Comparison of ENCODE assay signal across 10 mouse cellular contexts in genomic region chr8:71383860-71384259, GRCm38 (mm10). TPM values are rescaled to one million over a fixed set of nuclear protein-coding genes. Genes with fewer than 3 reads are reported as not detected.
A peak's percentile ranks its signal among the peaks of the same experiment; 100 is the strongest.
DNase-seq lines count a peak whose midpoint lies in the region; ATAC-seq and TF ChIP-seq lines count a peak whose summit lies in the region.
"Had no signal": no experiment of that assay in that cellular context is flagged by ENCODE, and none has a peak within 500 bp of the region (broad histone marks: within the 10 kb centered on the region; RNA-seq: fewer than 3 reads in every experiment).

No protein-coding gene starts in this region.

- TF ChIP-seq POLR2A in liver, adult 2 months (IDR thresholded peaks at IDR 0.05; ENCODE audit: extremely low read depth, insufficient read depth, low read length) = no peak
- TF ChIP-seq POLR2A in small intestine, adult 2 months (IDR thresholded peaks at IDR 0.05; ENCODE audit: low read depth, low read length) = no peak; the same call in 1 of the 2 replicates

- H3K4me3 ChIP-seq in forebrain, embryonic 10.5 days = peak overlapping the region; percentile 71; the same call in 1 of the 2 replicates
- no peak overlapping the region for H3K4me3 ChIP-seq in forebrain, embryonic 11.5 days (ENCODE audit: low read depth, low read length)
- peak overlapping the region; percentile 1; the same call in 1 of the 2 replicates for H3K4me3 ChIP-seq in liver, adult 2 months (ENCODE audit: insufficient read depth, low read depth, low read length)
- H3K4me3 ChIP-seq in limb, embryonic 10.5 days = no peak overlapping the region
- H3K4me3 ChIP-seq in small intestine, adult 2 months (ENCODE audit: low read depth, low read length) = no peak overlapping the region

- no peak for DNase-seq in forebrain, embryonic 10.5 days (ENCODE audit: extremely low spot score, low spot score)
- no peak for DNase-seq in forebrain, embryonic 11.5 days (ENCODE audit: low spot score)
- DNase-seq in liver, adult 2 months (ENCODE audit: extremely low read depth, low read depth, low spot score) = peak; percentile 57
- no peak for DNase-seq in liver
- DNase-seq in limb, embryonic 10.5 days (ENCODE audit: low spot score) = no peak
- DNase-seq in urinary bladder, postnatal 4 days (ENCODE audit: low spot score in 2 of 2) = no peak
- no peak for DNase-seq in layer of hippocampus, adult 18-20 months (ENCODE audit: low spot score in 2 of 2)
- DNase-seq: gastrocnemius, postnatal 10 days had no signal

- H3K4me2 ChIP-seq in forebrain, embryonic 11.5 days (ENCODE audit: low read depth, low read length, severe bottlenecking) = no peak overlapping the region

- WGBS in forebrain, embryonic 10.5 days = 52% methylated on average over 3 of the region's 3 CpGs
- 64% methylated on average over 3 of the region's 3 CpGs for WGBS in forebrain, embryonic 11.5 days
- 16% methylated on average over 3 of the region's 3 CpGs for WGBS in liver, adult 2 months
- WGBS in limb, embryonic 10.5 days = 62% methylated on average over 3 of the region's 3 CpGs
- WGBS in small intestine, adult 2 months = 21% methylated on average over 3 of the region's 3 CpGs

- no peaks in the 10 kb centered on the region for H3K9me3 ChIP-seq in forebrain, embryonic 10.5 days
- no peaks in the 10 kb centered on the region for H3K9me3 ChIP-seq in forebrain, embryonic 11.5 days (ENCODE audit: control insufficient read depth, low read length)
- H3K9me3 ChIP-seq in limb, embryonic 10.5 days (replicated peaks) = no peaks in the 10 kb centered on the region

- no peak for ATAC-seq in forebrain, embryonic 11.5 days (replicated peaks; ENCODE audit: low FRiP score)

- peaks cover 28% of the 10 kb centered on the region for H3K79me2 ChIP-seq in liver, adult 2 months (ENCODE audit: control insufficient read depth, insufficient read depth, low read length)

- no peak for TF ChIP-seq CTCF in liver, adult 2 months (IDR thresholded peaks at IDR 0.05; ENCODE audit: low read depth, low read length)
- TF ChIP-seq CTCF in small intestine, adult 2 months (IDR thresholded peaks at IDR 0.05; ENCODE audit: extremely low read depth, insufficient read length, insufficient replicate concordance, low read depth, low read length) = no peak

- H3K36me3 ChIP-seq in forebrain, embryonic 10.5 days (replicated peaks) = peaks cover 4% of the 10 kb centered on the region
- H3K36me3 ChIP-seq in forebrain, embryonic 11.5 days (ENCODE audit: control insufficient read depth, insufficient read depth, low read length) = no peaks in the 10 kb centered on the region
- no peaks in the 10 kb centered on the region for H3K36me3 ChIP-seq in liver, adult 2 months (ENCODE audit: control insufficient read depth, insufficient read depth, low read length)
- H3K36me3 ChIP-seq in limb, embryonic 10.5 days = peaks cover 2% of the 10 kb centered on the region
- no peaks in the 10 kb centered on the region for H3K36me3 ChIP-seq in small intestine, adult 2 months (ENCODE audit: control insufficient read depth, insufficient read depth, low read length)

- peak overlapping the region; percentile 98 for H3K27ac ChIP-seq in forebrain, embryonic 10.5 days
- no peak overlapping the region for H3K27ac ChIP-seq in forebrain, embryonic 11.5 days (ENCODE audit: low read depth, low read length)
- H3K27ac ChIP-seq in liver, adult 2 months (replicated peaks; ENCODE audit: insufficient read depth, low read depth, low read length) = peak overlapping the region; percentile 95
- peak overlapping the region; percentile 98 for H3K27ac ChIP-seq in limb, embryonic 10.5 days
- H3K27ac ChIP-seq in small intestine, adult 2 months (ENCODE audit: insufficient read depth, low read depth, low read length) = peak overlapping the region; percentile 95

- H3K9ac ChIP-seq in forebrain, embryonic 11.5 days (ENCODE audit: low read length) = no peak overlapping the region
- peak overlapping the region; percentile 54 for H3K9ac ChIP-seq in liver, adult 2 months (ENCODE audit: low read depth, low read length)

- H3K4me1 ChIP-seq in forebrain, embryonic 10.5 days = peaks cover 52% of the 10 kb centered on the region
- H3K4me1 ChIP-seq in forebrain, embryonic 11.5 days (replicated peaks; ENCODE audit: control insufficient read depth, insufficient read depth, low read length) = peaks cover 30% of the 10 kb centered on the region
- H3K4me1 ChIP-seq in liver, adult 2 months (ENCODE audit: control insufficient read depth, insufficient read depth, low read length) = peaks cover 12% of the 10 kb centered on the region
- peaks cover 41% of the 10 kb centered on the region for H3K4me1 ChIP-seq in limb, embryonic 10.5 days
- peaks cover 27% of the 10 kb centered on the region for H3K4me1 ChIP-seq in small intestine, adult 2 months (ENCODE audit: control insufficient read depth, insufficient read depth, insufficient read length, low read length)

- H3K27me3 ChIP-seq in forebrain, embryonic 10.5 days (ENCODE audit: poor library complexity, severe bottlenecking) = no peaks in the 10 kb centered on the region
- H3K27me3 ChIP-seq in forebrain, embryonic 11.5 days (ENCODE audit: control insufficient read depth, insufficient read depth, low read length) = no peaks in the 10 kb centered on the region
- no peaks in the 10 kb centered on the region for H3K27me3 ChIP-seq in liver, adult 2 months (ENCODE audit: control insufficient read depth, insufficient read depth, low read length)
- no peaks in the 10 kb centered on the region for H3K27me3 ChIP-seq in limb, embryonic 10.5 days (ENCODE audit: low read depth, poor library complexity, severe bottlenecking)
- H3K27me3 ChIP-seq in small intestine, adult 2 months (ENCODE audit: control insufficient read depth, insufficient read depth, low read length) = no peaks in the 10 kb centered on the region

RNA-seq across cellular contexts. Expression of gene Nr2f6, which starts 2.1 kb away (rescaled TPM):
- polyA plus RNA-seq in forebrain, embryonic 10.5 days (2016; fragmentation: Nextera tagmentation; extraction: Ambion mirVana) = 47.8 and 49.0 TPM in 2 replicates
- 49.1 and 51.4 TPM in 2 replicates for polyA plus RNA-seq in forebrain, embryonic 11.5 days (2014; fragmentation: Nextera tagmentation; extraction: Ambion mirVana)
- total RNA-seq in liver, adult 2 months (2014; rRNA removed) = 73.9 and 117 TPM in 2 replicates
- polyA plus RNA-seq in liver, adult 2 months (2012; rRNA removed) = 319 and 341 TPM in 2 replicates
- 77.4 and 87.2 TPM in 2 replicates for polyA plus RNA-seq in limb, embryonic 10.5 days (2016; fragmentation: Nextera tagmentation; extraction: Ambion mirVana)
- 233 and 448 TPM in 2 replicates for polyA plus RNA-seq in small intestine, adult 2 months (2012; rRNA removed)
- total RNA-seq in layer of hippocampus, adult 18-20 months (2021) = 10 to 100 TPM; 44.6 to 46.5 TPM

RNA-seq across cellular contexts. Expression of gene Ushbp1, which starts 11.7 kb away (rescaled TPM):
- polyA plus RNA-seq in forebrain, embryonic 10.5 days (2016; fragmentation: Nextera tagmentation; extraction: Ambion mirVana) = 5.8 and 5.9 TPM in 2 replicates
- 4.2 and 4.5 TPM in 2 replicates for polyA plus RNA-seq in forebrain, embryonic 11.5 days (2014; fragmentation: Nextera tagmentation; extraction: Ambion mirVana)
- 7.9 and 9.7 TPM in 2 replicates for total RNA-seq in liver, adult 2 months (2014; rRNA removed)
- polyA plus RNA-seq in liver, adult 2 months (2012; rRNA removed) = 7.9 and 13.6 TPM in 2 replicates
- polyA plus RNA-seq in limb, embryonic 10.5 days (2016; fragmentation: Nextera tagmentation; extraction: Ambion mirVana) = 6.6 and 6.9 TPM in 2 replicates
- 5.8 and 7.8 TPM in 2 replicates for polyA plus RNA-seq in small intestine, adult 2 months (2012; rRNA removed)
- total RNA-seq in layer of hippocampus, adult 18-20 months (2021) = 1 to 10 TPM; 3.3 TPM
- total RNA-seq: megakaryocyte, adult 5-6 weeks had no signal

RNA-seq across cellular contexts. Expression of gene Ocel1, which starts 12.8 kb away (rescaled TPM):
- 3.5 and 4.0 TPM in 2 replicates for polyA plus RNA-seq in forebrain, embryonic 10.5 days (2016; fragmentation: Nextera tagmentation; extraction: Ambion mirVana)
- 2.9 and 3.3 TPM in 2 replicates for polyA plus RNA-seq in forebrain, embryonic 11.5 days (2014; fragmentation: Nextera tagmentation; extraction: Ambion mirVana)
- total RNA-seq in liver, adult 2 months (2014; rRNA removed) = 8.0 and 8.1 TPM in 2 replicates
- polyA plus RNA-seq in liver, adult 2 months (2012; rRNA removed) = 9.2 and 17.1 TPM in 2 replicates
- 4.3 and 5.4 TPM in 2 replicates for polyA plus RNA-seq in limb, embryonic 10.5 days (2016; fragmentation: Nextera tagmentation; extraction: Ambion mirVana)
- 19.7 and 70.3 TPM in 2 replicates for polyA plus RNA-seq in small intestine, adult 2 months (2012; rRNA removed)
- total RNA-seq in layer of hippocampus, adult 18-20 months (2021) = 10 to 100 TPM; 14.3 to 17.9 TPM

RNA-seq across cellular contexts. Expression of gene Babam1, which starts 12.8 kb away (rescaled TPM):
- polyA plus RNA-seq in forebrain, embryonic 10.5 days (2016; fragmentation: Nextera tagmentation; extraction: Ambion mirVana) = 106 and 108 TPM in 2 replicates
- 106 and 119 TPM in 2 replicates for polyA plus RNA-seq in forebrain, embryonic 11.5 days (2014; fragmentation: Nextera tagmentation; extraction: Ambion mirVana)
- 42.7 and 44.8 TPM in 2 replicates for total RNA-seq in liver, adult 2 months (2014; rRNA removed)
- polyA plus RNA-seq in liver, adult 2 months (2012; rRNA removed) = 98.5 and 106 TPM in 2 replicates
- 123 and 131 TPM in 2 replicates for polyA plus RNA-seq in limb, embryonic 10.5 days (2016; fragmentation: Nextera tagmentation; extraction: Ambion mirVana)
- polyA plus RNA-seq in small intestine, adult 2 months (2012; rRNA removed) = 64.5 and 119 TPM in 2 replicates
- total RNA-seq in layer of hippocampus, adult 18-20 months (2021) = 100 to 1,000 TPM in 1 of 2 experiments, 10 to 100 TPM in 1; 94.1 to 103 TPM

RNA-seq across cellular contexts. Expression of gene Use1, which starts 17.2 kb away (rescaled TPM):
- polyA plus RNA-seq in forebrain, embryonic 10.5 days (2016; fragmentation: Nextera tagmentation; extraction: Ambion mirVana) = 81.4 and 82.7 TPM in 2 replicates
- polyA plus RNA-seq in forebrain, embryonic 11.5 days (2014; fragmentation: Nextera tagmentation; extraction: Ambion mirVana) = 69.3 and 82.5 TPM in 2 replicates
- 76.6 and 82.2 TPM in 2 replicates for total RNA-seq in liver, adult 2 months (2014; rRNA removed)
- polyA plus RNA-seq in liver, adult 2 months (2012; rRNA removed) = 60.2 and 69.9 TPM in 2 replicates
- 92.4 and 95.0 TPM in 2 replicates for polyA plus RNA-seq in limb, embryonic 10.5 days (2016; fragmentation: Nextera tagmentation; extraction: Ambion mirVana)
- polyA plus RNA-seq in small intestine, adult 2 months (2012; rRNA removed) = 63.7 and 101 TPM in 2 replicates
- 100 to 1,000 TPM; 111 to 127 TPM for total RNA-seq in layer of hippocampus, adult 18-20 months (2021)

Comparison
In these comparisons a context has a peak if more than half of its experiments do, and no peak if none do; other contexts are left out.
1. H3K4me3 ChIP-seq: peak in forebrain, embryonic 10.5 days (single experiment) and liver, adult 2 months (single experiment); none in forebrain, embryonic 11.5 days (single experiment), limb, embryonic 10.5 days (single experiment) and small intestine, adult 2 months (single experiment).